Mouse (Mus musculus) mammary gland, adult 2 months (tissue): ENCODE measurements around the gene Synj2. TPM values are rescaled to one million over a fixed set of nuclear protein-coding genes. Genes with fewer than 3 reads are reported as not detected.

Experiments
- polyA plus RNA-seq: library from polyadenylated mRNA; depleted of rRNA; stranded (reverse); fragments of >200 nt; gene quantifications from 2 replicates; pipeline ENCODE4 v1.2.3, GENCODE M21; 2012; ENCODE audit warnings: low replicate concordance; rRNA removed

The Synj2 gene
- 6.8 and 9.1 TPM in 2 replicates for polyA plus RNA-seq

DNA sequence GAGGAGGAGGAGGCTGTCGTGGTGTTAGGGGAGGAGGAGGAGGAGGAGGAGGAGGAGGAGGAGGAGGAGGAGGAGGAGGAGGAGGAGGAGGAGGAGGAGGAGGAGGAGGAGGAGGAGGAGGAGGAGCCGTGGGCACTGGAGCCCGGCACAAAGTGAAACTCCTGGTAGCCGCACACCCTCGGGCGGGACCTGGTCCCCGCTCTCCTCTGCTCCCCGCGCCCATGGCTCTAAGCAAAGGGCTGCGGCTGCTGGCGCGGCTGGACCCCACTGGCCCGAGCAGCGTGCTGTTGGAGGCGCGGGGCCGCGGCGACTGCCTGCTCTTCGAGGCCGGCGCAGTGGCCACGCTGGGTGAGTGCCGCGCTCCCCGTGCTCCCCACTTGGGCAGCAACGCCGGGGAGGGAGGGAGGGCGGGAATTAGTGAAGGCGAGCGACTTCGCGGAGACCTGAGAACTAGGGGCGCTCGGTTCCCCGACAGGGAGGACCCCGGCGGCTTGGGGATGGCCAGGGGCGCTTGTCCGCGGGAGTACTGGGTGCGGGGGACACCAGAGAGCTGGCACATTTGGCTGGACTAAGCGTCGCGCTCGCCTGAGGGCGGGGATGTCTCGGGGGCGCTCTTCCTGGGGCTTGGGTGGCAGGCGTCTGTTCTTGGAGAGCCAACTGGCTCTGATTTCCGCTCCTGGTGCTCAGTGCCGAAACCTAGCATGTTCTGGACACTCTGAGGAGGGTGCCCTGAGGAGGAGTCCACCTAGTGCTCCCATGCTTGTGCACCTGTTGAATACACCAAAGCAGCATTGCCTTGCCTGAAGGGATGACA, at the start of gene Synj2:
Gene Synj2, plus strand, starts transcription at position 51 of the 814 bp plus-strand sequence.

DNA sequence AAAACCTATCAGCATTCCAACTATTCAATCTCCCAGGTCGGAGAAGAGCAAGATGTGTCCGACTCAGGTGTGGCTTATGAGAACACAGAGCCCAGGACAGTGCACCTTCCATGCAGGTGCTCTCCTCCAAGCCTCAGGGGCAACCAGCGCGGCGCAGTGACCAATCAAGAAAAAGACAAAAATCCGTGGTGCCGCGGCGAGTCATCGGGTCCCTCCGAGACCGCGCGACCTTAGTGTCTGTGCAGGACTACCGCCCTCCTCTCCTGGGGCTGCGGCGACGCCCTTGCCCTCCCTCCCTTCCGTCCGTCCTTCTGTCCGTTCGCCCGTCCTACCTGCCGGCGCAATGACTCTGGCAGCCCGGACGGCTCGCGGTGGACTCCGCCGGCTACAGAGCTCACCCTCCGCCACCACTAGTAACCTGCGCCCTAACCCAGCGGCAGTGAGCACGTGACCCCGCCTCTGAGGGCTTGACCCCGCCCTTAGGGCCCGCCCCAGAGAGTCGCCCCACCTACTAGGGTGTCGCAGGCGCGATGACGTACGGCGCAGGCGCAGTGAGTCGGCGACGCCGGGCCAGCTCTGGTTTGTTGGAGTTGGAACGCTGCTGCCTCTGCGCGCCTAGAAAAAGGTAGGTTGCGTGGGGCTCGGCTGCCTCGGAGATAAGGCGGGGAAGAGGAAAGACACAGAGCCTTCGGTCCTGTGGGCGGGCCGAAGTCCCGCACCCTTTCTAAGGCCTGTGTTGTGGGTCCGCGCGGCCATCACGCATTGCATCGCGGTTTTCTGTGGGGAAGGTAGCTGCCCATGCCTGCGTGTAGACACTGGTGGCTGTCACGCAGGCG, 138.4 kb downstream of the Synj2 start, which contains the start of the genes Serac1 and Gtf2h5:
Gene Serac1, minus strand, starts transcription at position 455 of the 836 bp plus-strand sequence.
Gene Gtf2h5, plus strand, starts transcription at position 500 of the 836 bp plus-strand sequence.

Other genes starting within 250 kb of the Synj2 start
- 36.1 and 37.0 TPM in 2 replicates for gene Snx9, start 100.0 kb upstream of the Synj2 start, polyA plus RNA-seq
- 3.2 and 6.0 TPM in 2 replicates for gene Serac1, start 138.5 kb downstream of the Synj2 start, polyA plus RNA-seq
- gene Gtf2h5, start 138.5 kb downstream of the Synj2 start, polyA plus RNA-seq: 9.6 and 23.8 TPM in 2 replicates
- gene Tulp4, start 165.2 kb downstream of the Synj2 start, polyA plus RNA-seq: 51.3 and 65.6 TPM in 2 replicates